Mouse (Mus musculus) Patski (cell line): ENCODE results near the gene Miox. TPM values are rescaled to one million over a fixed set of nuclear protein-coding genes. Genes with fewer than 3 reads are reported as not detected.

Experiments used
- ATAC-seq: fragments of 100-300 bp; one replicate; pipeline ENCODE4 v1.8.0; 2021
- CTCF ChIA-PET: fragments of 350-600 bp; sonication (Branson Sonifier 250); formaldehyde crosslinking; loops from one replicate; lab custom pipeline; 2022; ENCODE audit warnings: inconsistent platforms; lab: Charles Lee
- POLR2A ChIA-PET: fragments of 350-600 bp; sonication (Branson Sonifier 250); formaldehyde crosslinking; loops from one replicate; lab custom pipeline; 2022; ENCODE audit warnings: antibody characterized with exemption, inconsistent platforms; lab: Charles Lee
- DNase-seq: peaks from one replicate; pipeline ENCODE4 v3.0.0-alpha.2; 2011; ENCODE audit warnings: low read depth, low spot score
- H3K27me3 ChIP-seq: fragments of 371-371 bp; one replicate; pipeline ENCODE4 v1.5.1; 2021
- CTCF ChIP-seq: fragments of 100-300 bp; IDR thresholded peaks from one replicate; pipeline ENCODE4 v1.5.1; 2021
- in situ Hi-C: fragments of 300-500 bp; cut with MboI; formaldehyde crosslinking; loops from 3 replicates; pipeline ENCODE4 v1.11.1; 2018; ENCODE audit warnings: low pct_unique_long_range_greater_than_20kb, mixed read lengths
- polyA plus RNA-seq: library from polyadenylated mRNA; unstranded; gene quantifications from one replicate; pipeline ENCODE4 v1.2.3, GENCODE M21; 2021

Miox gene
- polyA plus RNA-seq, 1 experiment from 2014 or later: not detected

DNA sequence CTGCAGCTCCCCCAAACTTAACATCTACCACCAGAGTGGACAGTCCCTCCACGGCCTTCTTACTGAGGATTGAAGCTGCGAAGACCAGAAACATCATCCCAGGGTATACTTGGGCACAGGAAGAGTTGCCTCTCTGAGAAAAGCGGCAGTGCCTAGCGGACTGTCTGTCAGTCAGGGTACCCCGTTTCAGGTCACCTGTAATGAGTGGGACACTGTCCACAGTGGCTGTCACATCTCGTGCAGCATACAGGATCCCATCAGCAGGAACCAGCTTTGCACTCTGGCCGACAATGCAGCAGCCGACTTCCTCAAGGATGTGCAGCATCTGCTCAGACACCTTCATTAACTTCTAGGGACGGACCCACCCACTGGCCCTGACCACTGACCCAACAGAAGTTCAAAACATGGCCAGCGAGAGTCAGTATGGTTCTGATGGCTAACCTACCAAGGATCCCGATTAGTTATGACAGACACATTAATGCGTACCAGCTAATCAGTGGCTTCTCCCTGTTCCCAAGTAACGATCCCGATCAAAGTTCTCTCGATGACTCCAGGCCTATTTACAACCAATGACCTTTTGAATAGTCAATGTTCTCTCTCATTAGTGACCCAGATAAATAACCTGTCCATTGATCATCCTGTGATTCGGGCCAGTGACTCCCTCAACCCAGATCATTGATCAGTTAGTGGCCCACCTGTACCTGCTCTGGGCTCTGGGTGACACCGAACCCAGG lies 40.8 kb downstream of the Miox start:
- POLR2A ChIA-PET: interaction anchor here (2.1 kb wide), 1 partner anchor 55 kb away, joined by 6 read pairs; the partner anchor contains the start of genes C730034F03Rik, Chkb and Gm44502
- peaks cover 18% of the 10 kb centered on the region for H3K27me3 ChIP-seq
- in situ Hi-C loops: loop anchor here (10.0 kb wide), 1 partner anchor 550 kb away; no protein-coding TSS in a partner anchor
- TF ChIP-seq CTCF: no peak
- ATAC-seq (no peak), DNase-seq (no peak)
- CTCF ChIA-PET: interaction anchor here (1.3 to 2.9 kb wide), 4 partner anchors 11 to 156 kb away, joined by 3 to 20 read pairs (median 4); no protein-coding TSS in a partner anchor

DNA sequence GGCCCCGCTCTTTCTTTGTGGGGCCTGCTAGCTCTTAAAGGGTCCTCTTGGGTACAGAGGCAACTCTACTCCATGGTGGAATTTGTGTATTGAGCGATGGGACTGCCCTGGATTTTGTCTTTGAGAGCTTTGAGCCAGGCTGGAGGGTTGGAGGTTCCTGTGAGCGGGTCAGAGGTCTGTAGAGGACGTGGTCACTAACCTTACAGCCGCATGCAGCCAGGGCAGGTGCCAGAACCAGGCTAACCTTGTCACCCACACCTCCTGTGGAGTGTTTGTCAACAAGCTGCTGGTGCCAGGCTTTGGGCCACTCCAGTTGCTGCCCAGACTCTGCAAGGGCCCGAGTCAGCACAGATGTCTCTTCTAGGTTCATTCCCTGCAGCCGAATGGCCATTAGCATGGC lies 41.8 kb downstream of the Miox start:
- ChIA-PET CTCF (no interaction called here), POLR2A (no interaction called here)
- ATAC-seq (no peak), DNase-seq (no peak)
- peaks cover 27% of the 10 kb centered on the region for H3K27me3 ChIP-seq
- no peak for TF ChIP-seq CTCF
- in situ Hi-C loops: loop anchor here (10.0 kb wide), 1 partner anchor 551 kb away; no protein-coding TSS in a partner anchor

DNA sequence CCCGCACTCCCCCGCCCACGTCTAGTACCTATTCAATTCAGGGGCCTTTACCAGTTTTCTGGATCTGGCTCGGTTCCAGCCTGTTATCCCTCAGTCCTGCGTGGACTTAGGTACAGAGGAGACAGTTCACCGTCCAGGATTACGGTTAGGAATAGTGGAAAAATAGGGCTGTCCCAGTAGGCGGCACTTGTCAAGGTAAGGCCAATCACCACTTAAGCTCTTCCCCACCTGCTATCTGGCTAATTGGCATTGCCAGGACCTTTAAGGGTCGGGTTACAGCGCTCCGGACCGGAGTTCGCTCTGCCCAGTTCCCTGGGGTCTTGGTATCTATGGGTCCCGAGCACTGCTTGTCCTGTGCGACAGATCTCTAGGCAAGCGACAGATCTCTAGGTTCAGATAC lies 42.8 kb downstream of the Miox start, which contains the start of gene Tymp:
TSS of gene Tymp (minus strand) at position 83 of the 400 bp plus-strand sequence.
- POLR2A ChIA-PET: no interaction called here
- ATAC-seq: no peak
- DNase-seq: no peak
- no peak for TF ChIP-seq CTCF
- in situ Hi-C loops: loop anchor here (10.0 kb wide), 1 partner anchor 552 kb away; no protein-coding TSS in a partner anchor
- H3K27me3 ChIP-seq: peaks cover 30% of the 10 kb centered on the region
- CTCF ChIA-PET: no interaction called here

DNA sequence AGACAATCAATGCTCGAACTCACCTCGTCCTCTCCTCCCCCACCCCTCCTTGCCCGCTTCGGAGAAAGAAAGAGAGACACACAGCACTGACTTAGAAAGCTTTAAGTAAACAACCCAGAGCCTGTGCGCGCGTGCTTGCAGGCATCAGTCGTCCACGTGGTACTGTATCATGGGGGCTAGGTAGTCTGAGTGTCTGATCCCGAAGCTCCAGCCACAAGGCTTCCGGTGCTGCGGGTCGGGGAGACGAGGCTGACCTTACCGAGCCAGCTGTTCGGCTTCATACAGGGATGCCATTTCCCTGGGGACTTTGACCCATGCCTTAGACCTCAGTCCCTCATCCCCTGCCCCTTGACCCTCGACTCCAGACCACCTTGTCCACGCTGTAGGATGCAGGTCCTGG lies 43.2 kb downstream of the Miox start:
- POLR2A ChIA-PET: no interaction called here
- TF ChIP-seq CTCF: no peak
- DNase-seq (no peak), ATAC-seq (no peak)
- H3K27me3 ChIP-seq: peaks cover 32% of the 10 kb centered on the region
- CTCF ChIA-PET: no interaction called here
- in situ Hi-C loops: loop anchor here (10.0 kb wide), 1 partner anchor 553 kb away; no protein-coding TSS in a partner anchor

DNA sequence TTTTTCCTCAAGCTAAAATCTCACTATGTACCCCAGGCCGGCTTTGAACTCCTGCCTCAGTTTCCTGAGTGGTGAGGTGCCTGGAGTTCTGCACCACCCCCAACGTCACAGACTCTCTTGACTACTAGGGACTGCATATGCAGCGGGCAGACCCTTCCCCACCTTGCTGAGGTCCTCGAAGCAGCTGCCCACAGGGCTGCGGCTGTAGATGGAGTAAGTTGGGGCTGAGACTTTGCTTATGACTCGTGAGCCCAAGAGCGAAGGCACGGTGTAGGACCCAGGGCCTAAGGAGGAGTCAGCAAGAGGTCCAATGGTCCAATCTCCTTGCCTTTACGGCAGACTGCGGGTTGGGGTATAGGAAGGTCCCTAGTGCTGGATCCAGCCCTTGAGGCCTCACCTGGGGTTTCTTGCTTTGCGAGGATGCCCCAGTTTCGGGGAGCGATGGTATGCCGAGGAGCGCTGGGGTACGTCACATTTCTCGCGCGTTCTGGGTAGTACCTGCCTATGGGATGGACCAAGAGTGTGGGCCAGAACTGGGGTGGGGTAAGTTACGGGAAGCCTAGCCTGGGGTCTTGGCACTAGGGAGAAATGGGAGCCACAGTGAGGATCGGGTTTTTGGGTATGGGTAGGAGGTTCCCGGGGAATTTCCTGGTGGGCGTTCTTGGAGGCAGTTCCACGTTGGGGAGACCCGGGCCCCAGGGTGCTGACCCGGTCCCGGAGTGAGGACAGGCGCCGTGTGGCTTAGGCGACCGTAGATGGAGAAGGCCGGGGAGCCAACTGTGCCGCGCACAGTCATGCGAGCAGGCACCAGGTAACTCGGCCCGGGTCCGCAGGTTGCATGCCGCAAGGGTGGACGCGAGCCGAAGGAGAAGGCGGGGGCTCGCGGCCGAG lies 44.0 kb downstream of the Miox start:
- peaks cover 34% of the 10 kb centered on the region for H3K27me3 ChIP-seq
- TF ChIP-seq CTCF: no peak
- in situ Hi-C loops: loop anchor here (10.0 kb wide), 1 partner anchor 553 kb away; no protein-coding TSS in a partner anchor
- ChIA-PET POLR2A (no interaction called here), CTCF (no interaction called here)
- DNase-seq: no peak
- ATAC-seq: no peak

DNA sequence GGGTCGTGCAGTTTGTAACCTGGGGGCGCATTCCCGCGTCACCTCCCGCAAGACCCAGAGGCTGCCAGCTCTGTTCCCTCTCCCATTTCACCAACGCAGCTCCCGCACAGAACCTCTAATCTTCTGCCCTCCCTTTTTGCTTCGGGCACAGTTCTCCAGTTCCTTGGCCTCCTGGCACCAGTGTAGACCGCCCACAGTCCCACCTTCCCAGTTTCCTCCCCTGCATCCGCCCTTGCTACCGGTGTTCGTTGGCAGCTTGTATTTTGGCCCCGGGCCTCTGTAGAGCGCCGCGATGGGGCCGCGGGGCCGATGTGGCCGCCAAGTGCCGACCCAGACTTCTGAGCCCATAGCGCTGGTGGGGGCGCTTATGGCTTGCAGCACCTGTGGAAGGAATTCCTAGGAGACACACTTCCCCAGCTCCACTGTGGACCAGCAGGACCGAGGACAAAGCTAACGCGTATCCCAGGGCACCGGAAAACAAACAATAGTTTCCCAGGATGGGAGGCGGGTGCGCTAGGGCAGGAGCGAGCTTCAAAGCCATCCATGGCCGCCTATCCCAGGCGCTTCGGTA lies 44.7 kb downstream of the Miox start, which contains the start of gene Odf3b:
TSS of gene Odf3b (minus strand) at position 452 of the 571 bp plus-strand sequence.
- no peak for DNase-seq
- ChIA-PET POLR2A (no interaction called here), CTCF (no interaction called here)
- no peak for ATAC-seq
- peaks cover 34% of the 10 kb centered on the region for H3K27me3 ChIP-seq
- TF ChIP-seq CTCF: no peak
- in situ Hi-C loops: loop anchor here (10.0 kb wide), 1 partner anchor 554 kb away; no protein-coding TSS in a partner anchor

DNA sequence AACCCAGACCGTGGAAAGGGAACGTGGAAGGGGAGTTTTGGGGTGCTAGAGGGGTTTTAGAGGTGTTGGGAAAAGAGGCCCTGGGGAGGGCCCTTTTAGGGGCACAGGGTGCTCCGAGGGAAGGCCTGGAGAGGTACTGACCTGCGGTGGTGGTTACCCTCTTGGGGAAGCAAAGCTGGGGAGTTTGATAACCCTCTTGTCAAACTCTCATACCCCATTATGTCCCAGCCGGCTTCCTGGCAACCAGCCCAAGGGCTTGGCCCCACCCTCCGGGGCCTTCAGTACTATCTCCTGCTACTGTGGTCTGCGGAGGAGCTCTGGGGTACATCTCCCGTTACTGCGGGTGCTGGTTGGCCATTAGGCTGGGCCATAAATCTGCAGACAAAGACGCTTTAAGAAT lies 45.2 kb downstream of the Miox start:
- TF ChIP-seq CTCF: no peak
- no peak for DNase-seq
- H3K27me3 ChIP-seq: peaks cover 38% of the 10 kb centered on the region

DNA sequence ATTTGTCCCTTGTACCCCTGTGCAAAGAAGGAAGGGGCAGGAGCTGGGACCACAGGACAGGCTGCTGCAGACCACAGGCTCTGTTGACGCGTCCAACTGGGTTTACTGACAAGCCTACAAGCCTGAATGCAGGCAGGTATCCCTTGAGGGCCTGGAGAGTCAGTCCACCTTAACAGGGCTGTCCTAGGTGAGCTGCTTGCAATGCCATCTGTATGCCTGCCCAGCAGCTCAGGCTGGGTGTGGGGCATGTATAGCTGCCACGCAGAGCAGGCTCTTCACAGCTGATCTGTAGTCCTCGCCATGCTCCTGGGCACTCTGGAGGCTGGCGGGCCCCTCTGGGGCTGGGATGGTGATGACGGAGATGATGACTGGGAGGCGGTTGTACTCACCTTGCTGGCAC lies 50.4 kb downstream of the Miox start, which contains the start of gene Klhdc7b:
TSS of gene Klhdc7b (plus strand) at position 301 of the 400 bp plus-strand sequence.
- TF ChIP-seq CTCF: no peak
- ChIA-PET POLR2A (no interaction called here), CTCF (no interaction called here)
- DNase-seq (no peak), ATAC-seq (no peak)
- in situ Hi-C loops: no loop called here
- peaks cover 60% of the 10 kb centered on the region for H3K27me3 ChIP-seq

More for the DNA sequence above, 45.2 kb downstream of the Miox start:
- in situ Hi-C loops: loop anchor here (10.0 kb wide), 1 partner anchor 555 kb away; no protein-coding TSS in a partner anchor
- ChIA-PET POLR2A (interaction anchor here (0.6 kb wide), 1 partner anchor 22 kb away, joined by 3 read pairs; no protein-coding TSS in a partner anchor), CTCF (no interaction called here)
- no peak for ATAC-seq

Other genes starting within 250 kb of the Miox start
- 31.1 TPM for gene Selenoo, start 245.3 kb upstream of the Miox start, polyA plus RNA-seq
- 17.6 TPM for gene Tubgcp6, start 211.3 kb upstream of the Miox start, polyA plus RNA-seq
- gene Hdac10, start 205.7 kb upstream of the Miox start, polyA plus RNA-seq: 15.0 TPM
- gene Mapk12, start 193.7 kb upstream of the Miox start, polyA plus RNA-seq: 7.1 TPM
- 16.3 TPM for gene Mapk11, start 184.8 kb upstream of the Miox start, polyA plus RNA-seq
- 444 TPM for gene Plxnb2, start 153.6 kb upstream of the Miox start, polyA plus RNA-seq
- 11.3 TPM for gene Dennd6b, start 137.9 kb upstream of the Miox start, polyA plus RNA-seq
- 37.2 TPM for gene Ppp6r2, start 122.8 kb upstream of the Miox start, polyA plus RNA-seq
- 150 TPM for gene Sbf1, start 19.1 kb upstream of the Miox start, polyA plus RNA-seq
- gene Adm2, start 11.7 kb upstream of the Miox start, polyA plus RNA-seq: 0.14 TPM
- 65.9 TPM for gene Lmf2, start 21.3 kb downstream of the Miox start, polyA plus RNA-seq
- 106 TPM for gene Ncaph2, start 21.3 kb downstream of the Miox start, polyA plus RNA-seq
- gene Sco2, start 39.4 kb downstream of the Miox start, polyA plus RNA-seq: 24.2 TPM
- gene Tymp, start 42.6 kb downstream of the Miox start, polyA plus RNA-seq: 3.0 TPM
- gene Odf3b, start 44.9 kb downstream of the Miox start, polyA plus RNA-seq: 0.36 TPM
- not detected for gene Klhdc7b, start 50.5 kb downstream of the Miox start, polyA plus RNA-seq
- not detected for gene Syce3, start 76.1 kb downstream of the Miox start, polyA plus RNA-seq
- gene Cpt1b, start 91.5 kb downstream of the Miox start, polyA plus RNA-seq: 1.7 TPM
- 1.3 TPM for gene C730034F03Rik, start 95.2 kb downstream of the Miox start, polyA plus RNA-seq
- gene Gm44502, start 95.3 kb downstream of the Miox start, polyA plus RNA-seq: not detected
- 63.5 TPM for gene Chkb, start 95.5 kb downstream of the Miox start, polyA plus RNA-seq
- 0.17 TPM for gene Mapk8ip2, start 119.5 kb downstream of the Miox start, polyA plus RNA-seq
- 71.1 TPM for gene Arsa, start 143.0 kb downstream of the Miox start, polyA plus RNA-seq
- 2.0 TPM for gene Shank3, start 165.2 kb downstream of the Miox start, polyA plus RNA-seq
- gene Acr, start 233.9 kb downstream of the Miox start, polyA plus RNA-seq: not detected